Mouse (Mus musculus) cerebellum, postnatal 25 days (tissue): Measurements from ENCODE around the gene Clec16a.
A peak's percentile ranks its signal among the peaks of the same experiment; 100 is the strongest.

ENCODE experiments used
- DNase-seq, 2 experiments: peaks; one replicate each; pipeline ENCODE4 v3.0.0; 2021; ENCODE audit warnings: mixed read lengths in 2 of 2

The Clec16a gene

DNA sequence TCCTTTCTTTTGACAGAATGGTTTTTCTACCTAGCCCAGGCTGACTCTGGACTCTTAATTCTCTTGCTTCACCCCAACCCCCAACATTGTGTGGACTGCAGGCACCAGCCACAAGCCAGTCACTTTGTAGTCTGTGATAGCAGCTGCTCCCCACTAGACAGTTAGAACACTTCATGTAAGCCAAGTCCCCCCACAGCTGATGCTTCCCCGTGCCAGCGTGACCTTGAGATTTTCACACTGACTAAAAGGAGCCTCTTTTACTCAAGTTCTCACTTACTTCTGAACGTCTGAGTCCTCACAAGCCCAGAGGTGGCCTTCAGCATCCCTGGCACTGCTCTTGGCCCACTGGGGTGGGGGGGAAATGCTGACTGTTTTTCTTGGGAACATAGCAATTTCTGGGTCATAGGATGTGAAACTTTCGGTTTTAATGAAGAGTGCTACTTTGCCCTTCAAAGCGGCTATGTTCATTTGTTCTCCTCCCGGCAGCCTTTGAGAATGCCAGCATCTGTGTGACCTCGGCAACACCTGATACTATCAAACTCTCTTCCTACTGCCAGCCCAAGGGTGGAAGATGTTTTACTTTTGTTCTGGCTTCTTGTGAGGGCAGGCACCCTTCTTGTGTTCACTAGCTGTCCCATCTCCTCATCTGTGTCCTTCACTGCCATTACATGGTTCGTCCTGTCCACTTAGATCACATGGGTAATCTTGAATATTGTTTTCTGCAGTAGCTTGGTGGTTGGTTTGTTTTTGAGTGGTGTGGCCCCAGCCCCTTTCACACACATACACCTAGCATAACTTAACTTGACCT, 138.3 kb downstream of the Clec16a start:
- no peak for DNase-seq

DNA sequence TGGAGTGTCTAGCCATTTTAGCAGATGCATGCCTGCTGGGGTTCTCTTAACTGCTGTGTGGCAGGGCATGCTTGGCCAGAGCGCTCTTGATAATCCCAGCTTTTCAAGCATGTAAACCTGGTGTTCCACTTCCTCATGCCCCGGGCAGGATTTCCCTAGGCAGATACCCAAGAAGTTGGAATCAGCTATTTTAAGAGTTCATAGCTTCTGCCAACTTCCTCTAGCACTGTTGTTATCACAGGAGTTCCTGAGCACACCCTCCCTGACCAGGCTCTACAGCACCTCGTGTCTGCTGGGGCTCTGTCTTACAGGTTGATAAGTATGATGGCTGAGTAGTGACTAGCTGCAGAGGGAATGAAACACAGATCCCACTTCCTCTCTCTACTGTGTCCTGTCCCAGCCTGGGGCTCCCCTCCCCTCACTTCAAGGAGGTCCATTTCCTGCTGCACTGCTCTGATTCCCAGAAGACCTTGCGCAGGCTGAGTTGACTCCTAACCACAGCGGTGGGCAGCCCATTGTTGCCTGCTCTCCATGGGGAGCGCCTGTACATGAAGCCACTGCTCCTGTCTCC, 144.7 kb downstream of the Clec16a start:
- peak; percentile 43 to 51 for DNase-seq

- no peak for DNase-seq
Measured at GRCm38 (mm10) chr16:10690442-10690841, 145.3 kb downstream of the Clec16a start.

- no peak for DNase-seq
Measured at GRCm38 (mm10) chr16:10691705-10692104, 146.6 kb downstream of the Clec16a start.

- DNase-seq, result no peak
Measured at GRCm38 (mm10) chr16:10692848-10693247, 147.7 kb downstream of the Clec16a start.

DNA sequence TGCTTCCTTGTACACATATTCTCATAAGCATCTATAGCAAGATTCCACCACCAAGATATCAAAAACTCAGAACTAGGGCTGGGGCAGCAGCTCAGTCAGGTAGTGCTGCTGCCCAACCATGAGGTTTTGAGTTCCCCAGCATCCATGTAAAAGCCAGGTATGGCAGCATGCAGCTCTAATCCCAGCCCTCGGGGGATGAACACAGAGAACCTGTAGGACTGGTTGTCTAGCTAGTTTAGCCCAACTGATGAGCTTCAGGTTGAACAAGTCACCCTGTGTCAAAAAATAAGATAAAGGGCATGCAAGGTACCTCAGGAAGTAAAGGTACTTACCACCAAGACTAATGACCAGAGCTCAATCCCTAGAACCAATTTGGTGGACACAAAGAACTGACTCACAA, 148.3 kb downstream of the Clec16a start:
- no peak for DNase-seq

GRCm38 (mm10) chr16:10694414-10694851, 149.3 kb downstream of the Clec16a start:
- DNase-seq, result peak; percentile 34 to 51

GRCm38 (mm10) chr16:10697861-10698659, 152.9 kb downstream of the Clec16a start:
- DNase-seq, result peak; percentile 42 to 50

DNA sequence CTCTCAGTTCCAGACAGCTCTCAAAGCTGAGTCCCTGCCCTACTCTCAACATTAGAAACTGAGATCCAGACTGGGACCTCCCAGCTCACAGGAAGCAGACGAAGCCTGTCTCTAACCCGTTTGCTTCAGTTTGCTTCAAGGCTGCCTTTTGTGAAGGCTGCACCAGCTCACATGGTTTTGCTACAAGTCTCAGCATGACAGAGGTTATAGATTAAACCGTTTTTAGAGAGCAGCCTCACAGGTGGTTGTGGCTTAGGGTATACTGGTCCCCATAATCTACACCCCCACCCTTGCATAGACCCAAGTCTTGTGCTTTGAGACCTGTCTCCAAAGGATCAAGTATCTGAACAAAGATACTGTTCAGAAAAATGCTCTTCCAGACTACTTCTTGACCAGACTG, 154.2 kb downstream of the Clec16a start:
- no peak for DNase-seq

DNA sequence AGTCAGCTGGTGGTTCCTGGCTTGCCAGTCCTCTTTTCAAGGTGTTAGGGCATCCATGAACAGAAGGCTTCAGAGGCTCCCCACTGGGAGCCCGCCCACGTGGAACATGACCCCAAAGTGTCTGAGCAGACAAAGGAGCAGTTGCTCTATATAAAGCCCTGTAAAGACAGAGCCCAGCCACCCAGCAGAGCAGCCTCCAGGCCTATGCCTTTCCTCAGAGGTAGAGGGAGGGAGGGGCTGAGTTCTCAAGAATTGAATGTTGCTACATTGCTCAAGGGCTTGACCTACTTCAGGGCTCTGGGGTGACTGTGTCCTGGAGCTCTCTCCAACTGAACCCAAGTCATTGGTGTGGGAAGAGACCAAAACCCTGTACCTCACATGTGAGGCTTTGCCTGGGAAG, 155.0 kb downstream of the Clec16a start:
- peak; percentile 37 to 51 for DNase-seq

GRCm38 (mm10) chr16:10702399-10702798, 157.3 kb downstream of the Clec16a start:
- DNase-seq, result no peak

- no peak for DNase-seq
Measured at GRCm38 (mm10) chr16:10703932-10704331, 158.8 kb downstream of the Clec16a start.

DNA sequence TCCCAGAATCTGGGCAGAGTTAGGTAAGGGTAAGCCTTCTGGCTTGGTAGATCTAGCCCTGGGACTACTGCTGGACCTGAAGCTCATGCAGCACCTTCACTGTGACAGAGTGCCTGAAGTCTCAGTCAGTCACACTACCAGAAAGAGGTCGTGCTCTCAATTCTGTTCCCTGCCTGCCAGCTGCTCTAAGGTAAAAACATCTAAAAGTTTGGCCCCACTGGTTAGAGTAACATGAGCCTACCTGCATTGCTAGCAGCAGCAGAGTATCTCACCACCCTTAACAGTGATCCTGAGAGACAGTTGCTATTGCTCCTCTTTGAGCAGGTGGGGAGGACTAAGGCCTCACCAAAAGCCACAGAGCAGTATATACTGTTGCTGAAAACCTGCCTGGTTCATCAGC, 160.3 kb downstream of the Clec16a start:
- DNase-seq, result no peak

DNA sequence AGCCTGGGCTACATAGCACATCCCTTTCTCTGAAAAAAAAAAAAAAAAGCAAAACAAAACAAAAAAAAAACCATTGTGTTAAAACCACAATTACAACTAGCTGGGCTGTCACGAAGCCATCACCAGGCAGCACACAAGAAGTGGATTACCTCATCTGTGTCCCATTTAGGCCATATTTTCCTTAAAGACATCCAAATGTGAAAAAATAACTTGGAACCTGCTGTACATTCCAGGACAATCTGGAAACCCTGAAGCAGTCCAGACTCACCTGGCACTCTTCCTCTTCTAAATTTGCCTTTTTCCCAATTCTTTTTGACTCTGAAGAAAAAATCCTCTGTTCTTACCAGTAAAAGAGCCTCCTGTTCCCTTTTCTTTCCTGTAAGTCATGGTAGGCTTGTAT, 166.4 kb downstream of the Clec16a start:
- DNase-seq, result no peak

DNA sequence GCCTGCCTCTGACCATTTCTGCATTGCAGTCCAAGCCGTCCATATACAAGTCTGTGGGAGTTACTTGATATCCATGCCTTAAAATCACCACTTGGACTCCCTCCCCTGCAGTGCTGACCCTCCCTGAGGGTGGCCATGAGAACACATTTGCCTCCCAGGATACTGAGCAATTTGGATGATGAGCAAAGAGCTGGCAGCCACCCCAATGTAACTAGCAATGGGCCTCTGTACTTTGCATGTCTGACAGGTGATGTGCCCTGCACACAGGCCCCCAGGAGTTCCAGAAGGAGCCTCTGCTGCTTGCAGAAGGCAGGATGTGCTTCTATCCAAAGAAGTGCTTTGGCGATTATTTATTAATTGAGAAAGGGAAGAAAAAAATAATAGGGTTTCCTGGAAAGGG, 167.9 kb downstream of the Clec16a start:
- DNase-seq, result peak; percentile 44 to 58

DNA sequence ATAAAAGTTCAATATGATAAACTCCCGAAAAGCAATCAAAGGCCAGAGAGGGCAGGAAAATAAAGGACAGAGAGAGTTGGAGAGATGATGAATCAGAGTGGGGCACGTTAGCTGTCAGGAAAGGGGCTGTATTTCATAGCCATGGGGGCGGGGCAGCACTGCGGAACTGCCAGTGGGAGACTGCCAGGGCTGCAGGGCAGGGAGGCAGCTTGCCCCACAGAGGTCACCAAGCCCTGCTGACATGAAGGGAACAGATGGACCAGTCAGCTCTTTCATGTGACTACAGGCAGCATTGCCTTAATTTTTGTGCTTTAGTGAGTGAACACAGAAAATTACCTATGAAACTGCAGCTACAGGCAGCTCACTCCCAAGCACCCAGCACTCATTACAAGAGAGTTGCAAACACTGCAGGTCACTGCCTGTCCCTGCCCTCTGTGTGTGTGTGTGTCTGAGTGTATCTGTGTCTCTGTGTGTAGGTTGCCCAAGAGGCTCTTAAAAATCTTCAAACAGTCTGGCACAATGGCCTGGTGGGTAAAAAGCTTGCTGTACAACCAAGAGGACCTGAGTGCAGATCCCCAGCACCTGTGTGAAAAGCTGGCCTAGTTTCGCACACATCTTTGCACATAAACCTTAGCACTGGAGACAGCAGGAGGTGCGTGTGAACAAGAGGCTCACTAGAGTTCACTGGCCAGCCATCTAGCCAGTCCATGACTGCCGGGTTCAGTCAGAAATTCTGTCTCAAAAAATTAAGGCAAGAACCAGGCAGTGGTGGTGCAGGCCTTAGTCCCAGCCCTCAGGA, 168.5 kb downstream of the Clec16a start:
- peak; percentile 65 to 75 for DNase-seq

- no peak for DNase-seq
Measured at GRCm38 (mm10) chr16:10715211-10715610, 170.1 kb downstream of the Clec16a start.

- DNase-seq, result no peak
Measured at GRCm38 (mm10) chr16:10715632-10716031, 170.5 kb downstream of the Clec16a start.

DNA sequence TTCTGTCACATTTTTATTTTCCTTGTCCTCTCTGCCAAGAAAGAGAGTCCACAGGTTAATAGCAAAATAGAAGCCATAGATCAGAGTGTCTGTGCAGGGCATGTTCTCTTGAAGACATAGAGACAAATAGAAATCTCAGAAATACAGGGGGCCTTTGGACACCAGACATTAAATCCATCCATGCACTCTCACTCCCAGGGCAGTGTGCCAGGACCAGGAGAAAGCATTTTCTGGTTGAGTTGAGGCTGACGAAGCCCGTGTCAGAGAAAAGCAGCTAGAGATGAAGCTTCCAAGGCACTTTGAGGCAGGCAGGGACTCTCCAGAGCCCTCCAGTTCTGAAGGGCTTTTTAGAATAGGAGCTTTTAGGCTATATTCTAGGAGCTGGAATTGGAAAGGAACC, 171.6 kb downstream of the Clec16a start:
- peak; percentile 75 to 86 for DNase-seq

DNA sequence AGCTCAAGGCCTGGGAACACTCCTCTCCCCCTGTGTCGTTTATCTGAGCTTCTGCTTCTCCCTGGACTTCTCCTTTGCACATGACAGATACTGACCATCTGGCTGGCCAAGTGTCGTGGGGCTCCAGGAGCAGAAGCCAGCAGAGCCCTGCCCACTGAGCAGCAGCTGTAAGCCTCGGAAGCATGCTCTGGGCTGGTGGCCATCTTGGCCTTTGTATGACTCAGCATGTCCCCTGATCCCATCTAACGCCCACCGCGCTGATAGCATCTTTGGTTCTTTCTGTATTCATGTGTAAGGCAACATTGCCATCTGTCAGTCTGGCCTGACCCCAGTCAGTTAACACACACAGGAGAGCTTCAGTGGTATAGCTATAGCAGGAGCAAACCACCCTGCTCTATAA, 174.8 kb downstream of the Clec16a start:
- peak; percentile 83 to 85 for DNase-seq

GRCm38 (mm10) chr16:10722882-10723544, 177.9 kb downstream of the Clec16a start:
- no peak for DNase-seq
